Mouse (Mus musculus) urinary bladder, postnatal 4 days (tissue): Measurements from ENCODE around the gene Ciao2a.

ENCODE experiments used
- DNase-seq, 2 experiments: peaks; one replicate each; pipeline ENCODE4 v3.0.0; 2021 to 2022; ENCODE audit warnings: low spot score in 2 of 2

Ciao2a gene

DNA sequence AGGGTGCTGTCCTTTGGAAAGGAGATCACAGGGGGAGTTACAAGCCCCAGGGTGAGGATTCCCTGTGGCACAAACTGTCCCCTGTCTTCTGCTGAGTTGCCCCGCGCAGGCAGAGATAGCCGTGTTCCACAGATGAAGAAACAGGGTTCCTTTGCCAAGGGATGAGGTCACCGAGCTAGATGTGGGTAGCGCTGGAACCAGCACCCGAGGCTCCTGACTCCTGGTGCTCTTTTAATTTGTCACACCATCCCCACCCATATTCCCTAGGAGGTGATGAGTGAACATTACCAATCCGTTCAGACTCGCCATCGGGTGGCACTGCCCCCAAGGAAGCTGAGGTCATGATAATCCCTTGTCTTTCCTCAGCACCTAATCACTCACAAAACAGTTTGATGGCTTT is 36.6 kb downstream of the Ciao2a start:
- DNase-seq: no peak

GRCm38 (mm10) chr9:66167222-66167621 is 40.8 kb downstream of the Ciao2a start:
- DNase-seq: no peak

DNA sequence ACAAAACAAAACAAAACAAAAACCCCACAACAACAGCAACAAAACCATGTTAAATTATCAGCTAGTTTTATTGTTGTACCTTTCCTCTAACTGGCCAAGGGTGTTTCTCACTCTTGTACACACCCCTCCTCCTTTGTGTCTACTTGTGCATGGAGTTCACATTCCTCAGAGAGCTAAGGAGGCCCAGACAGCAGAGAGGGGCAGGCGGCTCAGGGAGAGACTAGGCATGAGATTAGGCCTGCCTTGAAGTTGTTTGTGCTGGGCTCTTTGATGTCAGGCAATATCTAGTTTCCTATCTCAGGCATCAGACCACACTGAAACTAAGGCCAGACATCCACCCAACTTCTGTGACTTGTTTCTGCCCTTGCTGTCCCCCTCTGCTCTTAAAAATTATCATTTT is 41.8 kb downstream of the Ciao2a start:
- DNase-seq: no peak

DNA sequence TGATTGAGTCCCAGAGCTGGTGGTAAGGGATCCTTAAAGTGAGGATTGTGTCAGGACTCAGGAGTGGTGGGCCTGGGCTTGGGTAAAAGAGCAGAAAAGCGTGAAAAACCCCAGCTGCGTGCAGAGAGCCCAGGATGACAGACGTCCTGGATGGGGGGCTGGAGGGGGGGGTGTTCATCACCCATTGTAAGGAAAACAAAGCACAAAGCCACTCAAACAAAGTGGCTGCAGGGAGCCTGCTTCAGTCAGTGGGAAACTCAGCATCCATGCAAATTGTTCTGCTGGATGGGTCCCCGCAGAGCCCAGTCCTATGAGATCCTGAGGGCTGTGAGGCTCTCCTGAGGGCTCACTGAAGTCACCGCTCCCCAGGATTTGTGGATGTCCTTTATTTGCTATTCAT is 44.1 kb downstream of the Ciao2a start:
- DNase-seq: no peak

- DNase-seq: no peak
Measured at GRCm38 (mm10) chr9:66171275-66171921, 45.0 kb downstream of the Ciao2a start.

- DNase-seq: no peak
Measured at GRCm38 (mm10) chr9:66173316-66173855, 47.0 kb downstream of the Ciao2a start.

DNA sequence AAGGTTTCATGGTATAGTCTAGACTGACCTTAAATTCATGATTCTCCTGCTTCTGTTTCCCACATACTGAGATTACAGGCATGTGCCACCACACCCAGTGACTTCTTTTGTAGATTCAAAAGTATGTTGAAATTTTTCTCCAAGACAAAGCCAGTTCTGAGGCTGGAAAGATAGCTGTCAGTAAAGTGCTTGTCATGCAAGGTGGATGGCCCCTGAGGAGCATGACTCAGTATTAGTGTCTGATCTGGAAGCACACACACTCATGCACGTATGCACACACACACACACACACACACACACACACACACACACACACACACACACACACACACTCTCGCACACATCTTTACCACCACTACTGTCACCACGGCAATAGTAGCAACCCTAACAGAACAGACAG is 48.6 kb downstream of the Ciao2a start:
- DNase-seq: no peak

- no peak for DNase-seq
Measured at GRCm38 (mm10) chr9:66177975-66178374, 51.6 kb downstream of the Ciao2a start.

DNA sequence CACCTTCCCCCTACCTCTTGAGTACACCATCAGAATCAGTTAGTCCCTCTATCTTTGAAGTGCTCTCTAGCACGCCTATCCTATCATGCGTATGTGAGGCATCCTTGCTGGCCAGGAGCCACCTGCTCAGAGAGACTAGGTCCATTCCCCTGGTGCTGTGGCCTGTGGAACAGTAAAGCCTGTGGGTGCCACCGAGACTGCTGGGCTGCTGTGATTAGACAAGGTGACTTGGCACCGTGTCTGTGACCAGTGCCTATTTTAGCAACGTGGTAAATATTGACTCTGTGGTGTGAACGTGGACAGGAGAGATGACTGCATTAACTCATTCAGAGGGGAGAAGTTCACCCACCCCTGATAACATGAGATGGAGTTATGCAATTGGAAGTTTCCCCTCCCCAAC is 53.4 kb downstream of the Ciao2a start:
- no peak for DNase-seq

GRCm38 (mm10) chr9:66181126-66181825 is 54.9 kb downstream of the Ciao2a start:
- DNase-seq: no peak

GRCm38 (mm10) chr9:66181826-66182678 is 55.6 kb downstream of the Ciao2a start:
- no peak for DNase-seq

DNA sequence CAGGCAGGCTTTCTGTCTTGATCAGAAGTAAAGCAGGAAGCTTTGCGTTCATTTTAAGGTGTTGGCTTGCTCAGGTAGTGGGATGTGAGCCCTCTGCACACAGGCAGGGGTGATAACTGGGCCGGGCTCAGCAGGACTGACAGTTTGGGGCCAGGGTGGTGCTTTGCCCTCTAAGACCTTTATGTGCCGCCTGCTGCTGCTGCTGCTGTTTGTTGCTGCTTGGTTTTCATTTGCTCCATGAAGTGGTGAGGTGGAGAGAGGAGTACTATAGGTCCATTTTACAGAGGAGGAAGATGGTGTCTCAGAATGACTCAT is 56.2 kb downstream of the Ciao2a start:
- DNase-seq: no peak

GRCm38 (mm10) chr9:66183023-66183422 is 56.6 kb downstream of the Ciao2a start:
- no peak for DNase-seq

- no peak for DNase-seq
Measured at GRCm38 (mm10) chr9:66184572-66184971, 58.2 kb downstream of the Ciao2a start.

DNA sequence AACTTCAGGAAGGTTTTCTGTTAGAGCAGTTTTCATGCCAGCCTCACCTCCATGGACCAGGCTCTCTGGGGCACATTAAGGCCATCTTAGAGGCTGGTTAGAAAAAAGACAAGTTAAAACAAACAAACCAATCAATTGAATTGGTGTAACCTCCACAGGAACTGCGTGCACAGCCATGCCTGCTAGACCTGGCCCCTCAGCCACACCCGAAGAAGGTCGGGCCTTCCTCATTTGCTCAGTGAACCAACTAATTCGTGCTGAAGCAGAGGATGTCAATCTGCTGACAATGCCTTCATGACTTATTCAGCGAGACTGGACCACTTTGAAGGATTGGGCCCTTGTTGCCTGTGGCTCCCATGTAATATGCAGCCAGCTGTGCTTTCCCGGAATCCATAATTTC is 60.0 kb downstream of the Ciao2a start:
- DNase-seq: no peak
